8 mouse cellular contexts compared by ENCODE assay signal in the genomic region with DNA sequence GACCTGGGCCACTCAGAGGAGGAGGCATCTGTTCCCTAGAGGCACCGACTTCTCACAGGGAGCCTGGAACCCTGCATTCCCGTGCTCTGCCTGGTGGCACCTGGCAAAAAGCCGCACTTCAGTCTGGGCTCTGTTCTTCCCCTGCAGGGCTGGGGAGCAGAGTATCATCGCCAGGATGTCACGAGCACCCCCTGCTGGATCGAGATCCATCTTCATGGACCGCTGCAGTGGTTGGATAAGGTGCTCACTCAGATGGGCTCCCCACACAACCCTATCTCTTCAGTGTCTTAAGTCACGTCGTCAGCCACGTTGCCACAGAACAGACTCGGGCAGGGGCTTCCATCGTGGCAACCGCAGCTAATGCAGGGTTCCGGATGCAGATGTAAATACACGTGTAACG. TPM values are rescaled to one million over a fixed set of nuclear protein-coding genes. Genes with fewer than 3 reads are reported as not detected.
DNase-seq lines count a peak whose midpoint lies in the region; ATAC-seq and TF ChIP-seq lines count a peak whose summit lies in the region.

No protein-coding gene starts in this region.

- peak; percentile 51; the same call in 1 of the 2 replicates for TF ChIP-seq CTCF in bone marrow, adult 2 months (IDR thresholded peaks at IDR 0.05; ENCODE audit: control insufficient read depth, insufficient read depth, low read length)
- TF ChIP-seq CTCF in forebrain, postnatal 0 days (IDR thresholded peaks at IDR 0.05; ENCODE audit: low read depth) = peak; percentile 62
- peak; percentile 59 for TF ChIP-seq CTCF in left cerebral cortex, adult 2 months (IDR thresholded peaks at IDR 0.05)

- no peak overlapping the region for H3K4me2 ChIP-seq in forebrain, postnatal 0 days (ENCODE audit: low read depth)
- no peak overlapping the region for H3K4me2 ChIP-seq in hindbrain, embryonic 16.5 days (ENCODE audit: low read length)

- ATAC-seq in forebrain, postnatal 0 days = peak; percentile 74
- ATAC-seq in hindbrain, embryonic 16.5 days = peak; percentile 78

- H3K4me1 ChIP-seq in bone marrow, adult 2 months (ENCODE audit: control insufficient read depth, insufficient read depth, low read length) = no peaks in the 10 kb centered on the region
- no peaks in the 10 kb centered on the region for H3K4me1 ChIP-seq in forebrain, postnatal 0 days (ENCODE audit: insufficient read depth)
- no peaks in the 10 kb centered on the region for H3K4me1 ChIP-seq in hindbrain, embryonic 16.5 days (ENCODE audit: control insufficient read depth, insufficient read depth, low read depth, low read length)

- no peaks in the 10 kb centered on the region for H3K36me3 ChIP-seq in forebrain, postnatal 0 days (ENCODE audit: insufficient read depth)
- no peaks in the 10 kb centered on the region for H3K36me3 ChIP-seq in hindbrain, embryonic 16.5 days (ENCODE audit: control insufficient read depth, insufficient read depth, low read length)

- no peak overlapping the region for H3K4me3 ChIP-seq in bone marrow, adult 2 months (replicated peaks; ENCODE audit: control insufficient read depth, low read depth, low read length)
- H3K4me3 ChIP-seq in forebrain, postnatal 0 days (ENCODE audit: low read depth, low read length) = no peak overlapping the region
- no peak overlapping the region for H3K4me3 ChIP-seq in hindbrain, embryonic 16.5 days (ENCODE audit: low read length)
- no peak overlapping the region for H3K4me3 ChIP-seq in left cerebral cortex, adult 2 months

- 37% methylated on average over 16 of the region's 16 CpGs for WGBS in bone marrow, adult 2 months
- WGBS in forebrain, postnatal 0 days = 42% methylated on average over 16 of the region's 16 CpGs
- 38% methylated on average over 16 of the region's 16 CpGs for WGBS in hindbrain, embryonic 16.5 days

- H3K27ac ChIP-seq in bone marrow, adult 2 months (ENCODE audit: control insufficient read depth, insufficient read depth, low read depth, low read length, poor library complexity) = no peak overlapping the region
- no peak overlapping the region for H3K27ac ChIP-seq in forebrain, postnatal 0 days (ENCODE audit: low read depth, low read length)
- no peak overlapping the region for H3K27ac ChIP-seq in hindbrain, embryonic 16.5 days (ENCODE audit: low read depth, low read length)
- H3K27ac ChIP-seq in left cerebral cortex, adult 2 months = no peak overlapping the region

- no peaks in the 10 kb centered on the region for H3K27me3 ChIP-seq in forebrain, postnatal 0 days (ENCODE audit: insufficient read depth, low read length)
- H3K27me3 ChIP-seq in hindbrain, embryonic 16.5 days (replicated peaks; ENCODE audit: control insufficient read depth, insufficient read depth, low read length) = no peaks in the 10 kb centered on the region

- no peaks in the 10 kb centered on the region for H3K9me3 ChIP-seq in forebrain, postnatal 0 days (ENCODE audit: low read length)
- H3K9me3 ChIP-seq in hindbrain, embryonic 16.5 days (ENCODE audit: control insufficient read depth, low read length) = peaks cover 10% of the 10 kb centered on the region; the same call in 1 of the 2 replicates

- DNase-seq in embryo, embryonic 10 days (ENCODE audit: low spot score) = peak; percentile 74
- no peak for DNase-seq in embryo, embryonic 9.5 days (ENCODE audit: extremely low spot score)
- DNase-seq in forebrain, postnatal 0 days = peak; percentile 48
- DNase-seq in left cerebral cortex, adult 2 months (ENCODE audit: extremely low spot score in 1 of 2, low spot score in 2 of 2) = peak; percentile 50 to 61
- peak; percentile 62 to 65 for DNase-seq in lung, postnatal 4 days
- DNase-seq in right cerebral cortex, adult 2 months (ENCODE audit: low spot score in 2 of 2) = peak; percentile 44 to 63

- intact Hi-C loops in left cerebral cortex, adult 2 months (cut with DNase I) = loop anchor here (2.0 to 5.0 kb wide), 2 partner anchors 40 to 62 kb away; a partner anchor contains a TSS

- TF ChIP-seq POLR2A in bone marrow, adult 2 months (IDR thresholded peaks at IDR 0.05; ENCODE audit: borderline replicate concordance, control insufficient read depth, low read depth, low read length) = no peak

- no peak overlapping the region for H3K9ac ChIP-seq in forebrain, postnatal 0 days
- H3K9ac ChIP-seq in hindbrain, embryonic 16.5 days (ENCODE audit: low read depth, low read length) = no peak overlapping the region

RNA-seq across cellular contexts. Expression of a gene that starts 10.4 kb away (rescaled TPM):
- polyA plus RNA-seq in bone marrow, adult 2 months (2011; ENCODE audit: insufficient read depth, insufficient read length, low replicate concordance, missing spikeins) = 14.7 and 30.1 TPM in 2 replicates
- total RNA-seq in forebrain, postnatal 0 days (2014; rRNA removed) = 49.7 and 52.3 TPM in 2 replicates
- 44.1 and 52.3 TPM in 2 replicates for polyA plus RNA-seq in forebrain, postnatal 0 days (2015; fragmentation: Nextera tagmentation; extraction: Ambion mirVana)
- 38.8 and 42.0 TPM in 2 replicates for polyA plus RNA-seq in hindbrain, embryonic 16.5 days (2015; fragmentation: Nextera tagmentation; extraction: Ambion mirVana)
- total RNA-seq in left cerebral cortex, adult 2 months (2021) = 10 to 100 TPM; 47.9 to 49.5 TPM

RNA-seq across cellular contexts. Expression of a gene that starts 41.8 kb away (rescaled TPM):
- not detected in 2 replicates for polyA plus RNA-seq in bone marrow, adult 2 months (2011; ENCODE audit: insufficient read depth, insufficient read length, low replicate concordance, missing spikeins)
- 1.6 and 2.7 TPM in 2 replicates for total RNA-seq in forebrain, postnatal 0 days (2014; rRNA removed)
- 0.21 and 0.35 TPM in 2 replicates for polyA plus RNA-seq in forebrain, postnatal 0 days (2015; fragmentation: Nextera tagmentation; extraction: Ambion mirVana)
- 0.57 and 0.90 TPM in 2 replicates for polyA plus RNA-seq in hindbrain, embryonic 16.5 days (2015; fragmentation: Nextera tagmentation; extraction: Ambion mirVana)
- 1 to 10 TPM; 7.8 to 9.4 TPM for total RNA-seq in left cerebral cortex, adult 2 months (2021)
